Mouse (Mus musculus): ENCODE measurements around the gene Csrnp1.

DNA sequence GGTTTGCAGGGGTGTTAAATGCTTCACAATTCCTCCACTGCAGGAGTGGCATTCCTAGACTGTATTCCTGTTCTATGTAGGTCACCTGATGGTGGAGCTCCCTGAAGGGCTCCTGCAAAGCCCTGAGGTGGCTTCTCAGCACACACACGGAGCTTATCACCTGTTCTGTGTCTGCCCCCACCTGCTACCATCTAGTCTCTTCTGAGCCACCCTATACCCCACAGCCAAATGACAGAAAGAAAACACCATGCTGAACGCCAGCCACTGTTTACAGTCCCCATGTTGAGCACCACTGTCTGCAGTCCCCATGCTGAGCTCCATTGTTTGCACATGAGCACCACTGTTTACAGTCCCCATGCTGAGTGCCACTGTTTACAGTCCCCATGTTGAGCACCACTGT is 4.7 kb downstream of the Csrnp1 start:
- TF ChIP-seq POLR2A (IDR thresholded peaks at IDR 0.05; ENCODE audit: insufficient read depth, low read depth, low read length) (no peak), CTCF (IDR thresholded peaks at IDR 0.05) (no peak), EP300 (IDR thresholded peaks at IDR 0.05; ENCODE audit: insufficient read depth, low read depth, low read length) (no peak)
